Mouse (Mus musculus) stomach, embryonic 16.5 days (tissue): Measurements from ENCODE around the gene Bap1. TPM values are rescaled to one million over a fixed set of nuclear protein-coding genes. Genes with fewer than 3 reads are reported as not detected.
A peak's percentile ranks its signal among the peaks of the same experiment; 100 is the strongest.

Source experiments
- ATAC-seq: fragments of 200-750 bp; cut with Nextera tagmentation; 2 replicates; pipeline ENCODE4 v1.8.0; 2017; ENCODE audit warnings: moderate number of reproducible peaks, moderate TSS enrichment; ENCODE audit not compliant: insufficient read depth, low FRiP score
- H3K27ac ChIP-seq: fragments of 300-500 bp; sonication (generic); 2 replicates; pipeline ENCODE4 v1.5.1; 2014; ENCODE audit warnings: low read length
- H3K27me3 ChIP-seq: fragments of 300-500 bp; sonication (generic); 2 replicates; pipeline ENCODE4 v1.6.1; 2014; ENCODE audit warnings: low read length, control low read depth, mixed read lengths; ENCODE audit not compliant: control insufficient read depth, insufficient read depth
- H3K36me3 ChIP-seq: fragments of 300-500 bp; sonication (generic); 2 replicates; pipeline ENCODE4 v1.6.1; 2014; ENCODE audit warnings: low read length; ENCODE audit not compliant: control insufficient read depth, insufficient read depth
- H3K4me1 ChIP-seq: fragments of 300-500 bp; sonication (generic); 2 replicates; pipeline ENCODE4 v1.6.1; 2014; ENCODE audit warnings: low read length, control low read depth, mixed read lengths; ENCODE audit not compliant: control insufficient read depth, insufficient read depth
- H3K4me2 ChIP-seq: fragments of 300-500 bp; sonication (generic); 2 replicates; pipeline ENCODE4 v1.6.1; 2014; ENCODE audit warnings: low read depth, low read length, mixed read lengths
- H3K4me3 ChIP-seq: fragments of 300-500 bp; sonication (generic); replicated peaks from 2 replicates; pipeline ENCODE4 v1.5.1; 2014; ENCODE audit warnings: mild to moderate bottlenecking, low read length
- H3K9ac ChIP-seq: fragments of 300-500 bp; sonication (generic); 2 replicates; pipeline ENCODE4 v1.6.1; 2014; ENCODE audit warnings: low read length
- H3K9me3 ChIP-seq: fragments of 300-500 bp; sonication (generic); replicated peaks from 2 replicates; pipeline ENCODE4 v1.6.1; 2016; ENCODE audit warnings: low read length, control low read depth; ENCODE audit not compliant: control insufficient read depth
- WGBS: fragments of 180-500 bp; shearing (Covaris S2); extraction: QIAGEN DNeasy Blood & Tissue Kit; methylation state at CpG from one replicate; pipeline ENCODE4 v1.1.7; 2014; 5-methylcytosine and 5-hydroxymethylcytosine counted together
- polyA plus RNA-seq: library from polyadenylated mRNA; unstranded; fragments of >200 nt; fragmentation: Nextera tagmentation; extraction: Ambion mirVana; gene quantifications from 2 replicates; pipeline ENCODE4 v1.2.1, GENCODE M21; 2015

Bap1 gene
- polyA plus RNA-seq, 1 experiment from 2014 or later = 64.1 TPM

DNA sequence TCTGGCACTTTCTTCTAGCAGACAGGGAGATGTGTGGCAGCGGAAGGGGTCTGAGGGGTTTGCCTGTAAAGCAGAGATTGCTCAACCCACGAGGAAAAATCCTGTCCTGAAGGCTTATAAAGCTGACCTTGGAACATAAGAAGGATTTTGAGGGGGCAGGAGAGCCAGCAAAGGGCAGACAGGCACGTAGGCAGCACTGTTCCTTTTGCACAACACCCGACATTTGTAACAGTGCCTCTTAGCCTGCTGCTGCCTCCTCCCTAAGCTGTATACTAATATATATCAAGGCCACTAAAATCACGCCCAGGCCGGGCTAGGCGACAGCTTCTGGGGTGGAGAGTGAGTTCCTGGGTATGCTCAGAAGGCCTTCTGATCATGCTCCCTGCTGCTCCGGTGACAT is 20.8 kb upstream of the Bap1 start:
- no peak overlapping the region for H3K4me2 ChIP-seq
- 61% methylated on average over 8 of the region's 8 CpGs for WGBS
- H3K4me1 ChIP-seq = peaks cover 7% of the 10 kb centered on the region
- no peak overlapping the region for H3K27ac ChIP-seq
- H3K36me3 ChIP-seq = no peaks in the 10 kb centered on the region
- H3K9me3 ChIP-seq = no peaks in the 10 kb centered on the region
- H3K4me3 ChIP-seq = no peak overlapping the region
- H3K27me3 ChIP-seq = no peaks in the 10 kb centered on the region
- no peak for ATAC-seq
- no peak overlapping the region for H3K9ac ChIP-seq

DNA sequence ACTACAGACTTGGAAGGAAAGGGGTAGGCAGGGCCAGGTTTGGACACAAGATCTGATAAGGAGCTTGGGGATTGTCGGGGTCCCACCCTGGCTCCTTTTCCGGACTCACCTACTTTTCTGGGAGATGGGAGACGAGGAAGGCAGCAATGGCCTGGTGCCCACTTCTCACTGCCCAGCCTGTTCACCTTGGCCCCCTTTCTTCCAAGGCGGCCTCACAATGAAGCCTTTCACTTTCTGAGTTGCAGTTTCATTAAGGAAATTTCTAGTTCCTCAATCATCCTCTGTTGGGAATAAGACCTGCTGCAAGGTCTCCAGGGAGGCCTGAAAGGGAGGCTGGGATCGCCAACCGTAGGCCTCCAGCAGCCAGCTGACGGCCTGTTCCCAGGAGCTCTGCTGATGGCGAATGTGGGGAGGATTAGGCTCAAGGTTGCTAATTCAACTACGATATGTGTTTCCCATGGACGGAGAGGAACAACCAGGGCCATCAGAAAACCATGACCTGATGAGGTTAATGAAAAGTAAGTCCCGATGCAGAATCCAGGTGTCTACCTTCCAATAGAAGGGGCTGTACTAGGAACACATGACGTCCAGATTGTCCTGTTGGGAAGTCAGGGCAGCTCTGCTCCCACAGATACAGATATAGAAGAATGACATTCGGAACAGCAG is 18.7 kb upstream of the Bap1 start:
- Histone ChIP-seq H3K36me3 (no peaks in the 10 kb centered on the region), H3K9ac (0 out of 2 replicates have a peak overlapping the region, but pooled peaks have one; percentile 11), H3K9me3 (no peaks in the 10 kb centered on the region), H3K27me3 (no peaks in the 10 kb centered on the region), H3K27ac (no peak overlapping the region), H3K4me1 (no peaks in the 10 kb centered on the region), H3K4me3 (no peak overlapping the region), H3K4me2 (no peak overlapping the region)
- WGBS = 84% methylated on average over 13 of the region's 13 CpGs
- ATAC-seq = no peak

DNA sequence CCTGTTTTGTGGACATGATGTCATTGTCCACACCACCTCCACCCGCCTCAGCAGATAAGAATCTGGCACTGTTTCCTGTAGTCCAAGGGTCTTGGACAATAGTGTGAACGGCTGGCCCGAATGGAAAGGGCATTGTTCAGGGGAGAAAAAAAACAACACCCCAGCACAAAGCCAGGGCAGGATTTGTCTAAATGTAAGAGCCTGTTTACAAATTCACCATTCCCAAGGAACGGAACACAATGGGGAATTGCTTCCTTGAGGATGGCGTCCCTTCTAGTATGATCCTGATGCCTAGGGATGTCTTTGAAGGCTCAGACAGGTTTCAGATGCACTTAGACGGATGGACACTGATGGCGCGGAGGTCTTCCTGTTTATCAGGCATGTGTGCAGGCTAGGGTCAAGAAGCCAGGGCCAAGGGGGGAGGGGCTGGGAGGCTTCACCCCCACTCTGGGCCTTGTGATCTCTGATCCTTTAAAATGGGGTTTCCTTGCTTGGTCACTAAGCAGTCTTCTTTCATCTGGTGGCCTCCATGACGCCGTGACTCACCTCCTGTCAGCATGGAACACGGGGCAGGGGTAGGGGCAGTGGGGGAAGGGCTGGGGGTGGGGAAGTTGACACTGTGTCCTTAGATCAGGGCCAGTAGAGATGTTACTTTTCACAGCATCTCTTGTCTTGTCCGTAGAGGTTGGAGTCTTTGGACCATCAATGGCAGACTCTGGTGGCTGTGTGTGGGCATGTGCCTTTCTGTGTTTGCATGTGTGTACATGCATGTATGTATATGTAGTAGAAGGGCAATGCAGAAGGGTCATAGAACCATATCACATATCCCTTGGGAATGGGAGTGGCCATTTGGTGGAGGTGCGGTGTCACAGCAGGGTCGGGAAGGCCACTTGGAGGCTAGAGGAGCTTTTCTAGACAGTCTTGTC is 17.9 kb upstream of the Bap1 start:
- Histone ChIP-seq H3K27me3 (no peaks in the 10 kb centered on the region), H3K4me3 (no peak overlapping the region), H3K27ac (no peak overlapping the region), H3K4me2 (no peak overlapping the region), H3K9me3 (no peaks in the 10 kb centered on the region), H3K4me1 (no peaks in the 10 kb centered on the region), H3K36me3 (no peaks in the 10 kb centered on the region), H3K9ac (no peak overlapping the region)
- WGBS = 75% methylated on average over 14 of the region's 14 CpGs
- 0 out of 2 replicates have a peak, but pooled peaks have one; percentile 11 for ATAC-seq

DNA sequence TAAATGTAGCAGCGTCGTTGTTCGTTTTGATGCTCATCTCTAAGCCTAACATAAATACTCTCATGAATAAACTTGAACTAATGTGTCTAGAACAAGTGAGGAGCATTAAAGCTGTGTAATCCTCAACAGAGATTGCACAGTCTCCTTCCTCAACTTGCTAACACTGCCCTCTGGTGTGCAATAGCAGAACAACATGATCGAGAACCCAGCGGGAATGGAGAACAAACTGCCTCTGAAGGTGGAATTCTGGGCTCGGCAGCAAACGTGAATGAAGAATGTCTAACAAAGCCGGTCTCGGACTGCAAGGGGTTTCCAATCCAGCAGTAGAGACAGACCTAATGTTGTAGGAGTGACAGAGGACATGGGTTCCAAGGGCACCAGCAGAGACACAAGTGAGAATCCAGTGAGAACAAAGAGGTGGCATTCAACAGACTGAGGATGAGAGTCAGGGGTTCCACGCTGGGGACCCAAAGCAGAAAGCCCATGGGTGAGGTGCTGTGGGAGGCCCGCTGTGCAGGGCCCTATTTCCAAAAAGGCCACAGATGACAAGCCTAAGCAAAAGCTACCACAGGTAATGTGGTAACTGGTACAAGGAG is 17.2 kb upstream of the Bap1 start:
- WGBS = 10% methylated on average over 11 of the region's 11 CpGs
- 0 out of 2 replicates have a peak, but pooled peaks have one; percentile 48 for ATAC-seq
- H3K27me3 ChIP-seq = no peaks in the 10 kb centered on the region
- H3K4me3 ChIP-seq = no peak overlapping the region
- H3K9ac ChIP-seq = 0 out of 2 replicates have a peak overlapping the region, but pooled peaks have one; percentile 4
- no peaks in the 10 kb centered on the region; the same call in 1 of the 2 replicates for H3K36me3 ChIP-seq
- no peak overlapping the region for H3K4me2 ChIP-seq
- no peaks in the 10 kb centered on the region for H3K9me3 ChIP-seq
- no peaks in the 10 kb centered on the region for H3K4me1 ChIP-seq
- no peak overlapping the region for H3K27ac ChIP-seq

DNA sequence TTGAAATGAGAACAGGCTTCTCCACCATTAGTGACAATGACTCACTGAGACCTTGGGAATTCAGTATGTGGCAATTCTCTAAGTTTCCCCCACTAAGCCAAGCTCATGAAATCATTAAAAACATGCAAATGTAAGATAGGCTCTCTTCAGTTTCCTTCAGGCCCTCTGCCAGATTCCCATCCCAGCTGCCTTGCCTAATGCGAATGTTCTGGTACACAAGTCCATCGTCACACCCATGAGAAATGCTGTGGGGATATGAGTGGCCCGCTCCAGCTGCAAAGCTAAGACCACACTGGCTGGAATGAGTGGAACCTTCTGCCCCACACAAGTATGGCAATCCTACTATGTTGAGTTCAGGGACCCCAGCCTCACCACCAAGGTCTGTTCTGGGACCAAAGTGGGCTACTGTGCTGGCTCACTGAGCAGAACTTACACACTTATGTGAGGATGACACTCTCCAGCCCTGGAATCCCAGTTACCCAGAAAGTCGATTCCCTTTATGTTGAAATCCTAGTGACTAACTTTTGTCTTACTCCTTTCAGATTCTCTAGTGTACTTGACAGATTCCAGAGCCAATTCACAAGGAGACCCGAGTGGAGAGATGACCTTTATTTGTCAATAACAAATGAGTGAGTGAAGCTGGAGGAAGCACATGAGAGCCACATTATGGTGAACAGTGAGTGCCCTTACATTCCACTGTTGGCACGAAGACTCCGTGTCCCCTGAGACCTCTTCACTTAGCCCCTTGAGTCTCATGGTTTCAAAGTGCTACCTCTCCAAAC is 14.0 kb upstream of the Bap1 start:
- WGBS = 78% methylated on average over 7 of the region's 7 CpGs
- Histone ChIP-seq H3K9me3 (no peaks in the 10 kb centered on the region), H3K4me3 (no peak overlapping the region), H3K27me3 (no peaks in the 10 kb centered on the region), H3K36me3 (no peaks in the 10 kb centered on the region; the same call in 1 of the 2 replicates), H3K4me1 (no peaks in the 10 kb centered on the region), H3K27ac (no peak overlapping the region), H3K4me2 (no peak overlapping the region), H3K9ac (no peak overlapping the region)
- ATAC-seq = no peak

DNA sequence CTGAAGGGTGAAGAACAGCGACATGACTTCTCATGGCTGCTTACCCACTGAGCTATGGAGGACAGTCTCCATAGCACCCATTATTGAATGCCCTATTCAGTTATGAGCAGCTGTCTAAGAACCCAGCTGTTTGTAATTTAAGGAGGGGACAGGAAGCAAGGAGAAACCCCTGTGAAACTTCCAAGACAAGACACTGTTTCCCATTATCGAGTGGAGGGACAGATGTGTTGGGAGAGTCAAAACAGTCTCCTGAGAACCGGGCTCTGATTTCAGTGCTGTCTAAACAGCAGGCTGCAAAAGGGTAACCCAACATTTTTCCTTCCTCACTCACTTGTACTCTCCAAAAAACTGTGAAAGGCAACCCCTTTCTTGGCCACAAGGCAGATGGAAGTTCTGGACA is 10.7 kb upstream of the Bap1 start:
- 60% methylated on average over 3 of the region's 3 CpGs for WGBS
- Histone ChIP-seq H3K4me3 (no peak overlapping the region), H3K4me1 (no peaks in the 10 kb centered on the region), H3K9me3 (no peaks in the 10 kb centered on the region), H3K4me2 (no peak overlapping the region), H3K27ac (no peak overlapping the region), H3K9ac (no peak overlapping the region), H3K27me3 (no peaks in the 10 kb centered on the region), H3K36me3 (no peaks in the 10 kb centered on the region; the same call in 1 of the 2 replicates)
- ATAC-seq = no peak

DNA sequence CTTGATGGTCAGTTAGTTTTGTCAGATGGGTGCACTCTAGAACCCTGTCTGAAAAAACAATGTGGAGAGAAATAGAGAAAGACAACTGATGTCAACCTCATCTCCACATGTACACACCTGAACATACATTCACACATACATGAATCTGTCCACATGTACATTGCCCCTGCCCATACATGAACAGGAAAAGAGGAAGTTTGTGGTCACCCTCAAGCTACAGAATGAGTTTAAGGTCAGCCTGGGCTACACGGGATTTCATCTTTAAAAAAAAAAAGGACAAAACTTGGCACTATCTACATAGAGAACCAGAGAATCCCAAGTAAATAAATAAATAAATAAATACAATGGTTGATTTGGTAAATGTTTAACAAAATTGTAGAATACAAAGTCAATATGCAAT is 6.5 kb upstream of the Bap1 start:
- Histone ChIP-seq H3K9me3 (no peaks in the 10 kb centered on the region), H3K36me3 (no peaks in the 10 kb centered on the region), H3K27ac (no peak overlapping the region), H3K27me3 (no peaks in the 10 kb centered on the region), H3K4me1 (no peaks in the 10 kb centered on the region), H3K9ac (no peak overlapping the region), H3K4me3 (no peak overlapping the region), H3K4me2 (no peak overlapping the region)
- 75% methylated on average over 1 of the region's 1 CpGs for WGBS
- ATAC-seq = no peak

DNA sequence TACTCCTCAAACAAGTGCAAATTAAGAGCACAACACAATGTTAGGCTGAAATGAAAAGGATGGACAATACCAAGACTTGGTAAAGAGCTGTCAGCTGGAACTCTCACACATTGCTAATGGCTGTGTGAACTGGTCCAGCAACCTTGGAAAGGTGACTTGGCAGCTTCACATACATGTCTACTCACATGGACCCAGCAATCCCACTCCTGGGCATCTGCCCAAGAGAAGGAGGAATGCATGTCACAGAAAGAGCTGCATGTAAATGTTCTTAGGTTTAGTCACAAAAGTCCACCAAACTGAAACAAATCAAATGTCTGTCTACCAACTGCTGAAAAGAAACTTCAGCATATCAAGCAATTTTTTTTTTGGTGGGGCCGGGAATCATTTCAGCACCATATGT is 5.3 kb upstream of the Bap1 start:
- Histone ChIP-seq H3K4me1 (0 out of 2 replicates have a peak, but pooled peaks cover 5% of the 10 kb centered on the region), H3K4me3 (no peak overlapping the region), H3K27ac (no peak overlapping the region), H3K27me3 (no peaks in the 10 kb centered on the region), H3K36me3 (no peaks in the 10 kb centered on the region), H3K9me3 (no peaks in the 10 kb centered on the region), H3K9ac (no peak overlapping the region), H3K4me2 (no peak overlapping the region)
- 80% methylated on average over 1 of the region's 1 CpGs for WGBS
- no peak for ATAC-seq
